Mouse (Mus musculus) thymus, adult 18-20 months (tissue): ENCODE measurements around the gene Tifa.
A peak's percentile ranks its signal among the peaks of the same experiment; 100 is the strongest.

Experiments
- DNase-seq, 2 experiments: peaks; one replicate each; pipeline ENCODE4 v3.0.0; 2022; ENCODE audit warnings: mixed read lengths in 2 of 2

Tifa gene

DNA sequence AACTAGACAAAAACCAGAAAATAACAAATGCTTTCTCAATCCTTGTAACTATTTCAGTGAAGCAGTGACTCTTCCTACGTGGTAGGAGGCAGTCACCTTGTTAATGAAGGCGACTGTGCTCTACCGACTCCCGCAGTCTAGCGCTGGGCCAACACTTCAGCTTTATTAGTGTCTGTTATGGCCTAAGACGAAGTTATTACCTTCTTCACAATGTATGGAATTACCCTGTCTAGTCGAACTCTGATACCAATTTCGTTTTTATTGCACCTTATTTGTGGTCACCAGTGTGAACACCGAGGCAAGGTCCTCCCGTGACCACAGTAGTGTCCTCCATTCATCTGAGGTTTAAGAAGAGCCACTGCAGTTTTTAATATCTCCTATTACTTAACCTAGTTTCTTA, 40.6 kb downstream of the Tifa start:
- no peak for DNase-seq

GRCm38 (mm10) chr3:127831079-127831478, 41.5 kb downstream of the Tifa start:
- DNase-seq, result no peak

DNA sequence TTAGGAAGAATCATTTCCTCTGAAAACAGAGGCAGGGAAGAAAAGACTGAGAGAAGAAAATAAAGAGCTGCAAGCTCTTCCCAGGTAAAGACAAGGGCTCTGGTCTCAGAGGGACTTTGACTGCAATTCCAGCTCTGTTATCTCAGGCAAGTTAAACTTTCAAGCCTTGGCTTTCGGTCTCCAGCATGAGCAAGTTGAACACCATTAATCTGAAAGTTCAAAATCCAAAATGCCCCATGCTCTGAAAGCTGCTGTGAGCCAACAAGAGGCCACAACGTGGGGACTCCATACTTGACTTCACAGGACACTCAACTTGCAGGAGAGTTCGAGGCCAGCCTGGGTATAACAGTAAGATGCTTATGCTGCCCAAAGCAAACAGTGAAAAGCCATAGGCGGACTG, 44.4 kb downstream of the Tifa start:
- no peak for DNase-seq

DNA sequence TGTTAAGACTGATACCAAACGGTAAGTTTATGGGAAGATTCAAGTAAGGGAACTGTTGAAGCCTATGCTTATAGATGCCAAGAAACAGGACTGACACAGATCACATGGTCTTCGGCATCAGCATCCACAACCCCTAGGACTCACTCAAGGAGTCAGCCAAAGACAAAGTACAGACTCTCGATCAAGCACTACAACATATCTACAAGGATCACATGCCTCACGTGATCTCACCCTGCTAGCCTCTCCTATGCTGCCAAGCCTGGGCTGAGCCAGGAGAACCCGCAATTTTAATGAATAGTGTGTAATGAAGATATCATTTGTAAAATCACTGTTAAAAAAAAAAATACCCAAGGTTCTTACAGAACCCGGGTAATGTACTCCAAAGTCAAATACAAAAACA, 46.0 kb downstream of the Tifa start:
- no peak for DNase-seq

- DNase-seq, result no peak
Measured at GRCm38 (mm10) chr3:127836798-127837153, 47.2 kb downstream of the Tifa start.

GRCm38 (mm10) chr3:127837154-127837865, 47.7 kb downstream of the Tifa start, which contains the start of gene Ap1ar:
Ap1ar (minus strand) TSS chr3:127837523.
- peak; percentile 92 to 93 for DNase-seq

GRCm38 (mm10) chr3:127837972-127838644, 48.5 kb downstream of the Tifa start:
- no peak for DNase-seq

- DNase-seq, result no peak
Measured at GRCm38 (mm10) chr3:127841926-127842325, 52.3 kb downstream of the Tifa start.

DNA sequence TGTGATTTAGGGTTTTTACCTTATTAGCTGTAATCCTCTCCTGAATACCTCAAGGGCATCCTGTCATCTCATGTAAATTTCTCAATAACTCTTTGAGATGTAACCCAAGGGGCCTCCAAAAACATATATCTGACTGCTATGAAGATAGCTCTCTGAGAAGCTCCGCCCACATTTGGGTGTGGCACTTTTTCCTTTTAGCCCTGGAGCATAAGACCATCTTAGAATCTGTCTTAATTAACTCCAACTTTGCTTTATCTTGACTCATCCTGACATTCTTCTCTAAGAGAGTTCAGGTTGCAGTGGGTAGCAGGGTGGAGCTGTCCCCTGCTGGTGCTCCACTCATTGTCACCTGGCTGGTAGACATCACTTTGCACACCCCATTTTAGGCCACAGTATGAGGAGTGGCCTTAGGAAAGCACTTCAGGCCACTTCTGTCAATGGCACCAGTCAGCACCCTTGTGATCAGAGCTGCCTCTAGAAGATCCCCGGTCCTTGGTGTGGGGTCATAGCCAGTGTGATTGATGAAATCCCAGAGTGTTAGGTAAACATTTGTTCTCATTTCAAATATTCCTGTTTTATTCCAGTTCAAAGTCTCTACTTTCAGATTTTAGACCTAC, 53.8 kb downstream of the Tifa start:
- DNase-seq, result no peak

DNA sequence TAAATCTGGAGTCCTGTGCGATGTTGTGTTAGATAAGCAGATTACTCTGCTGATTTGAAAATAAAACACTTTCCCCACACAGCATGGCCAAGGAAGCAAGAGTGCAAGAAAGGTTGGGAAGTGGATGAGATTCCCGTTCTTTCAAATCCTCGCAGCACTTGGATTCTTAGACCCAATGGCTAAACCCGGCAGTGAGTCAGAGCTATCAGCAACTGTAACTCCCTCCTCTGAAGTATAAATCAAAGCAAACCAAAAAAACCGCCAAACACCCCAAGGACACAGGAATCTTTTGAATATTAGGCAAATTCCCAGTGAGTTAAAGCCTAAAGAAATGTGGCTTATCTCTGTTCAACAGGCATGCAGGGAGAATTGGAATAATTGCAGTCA, 54.3 kb downstream of the Tifa start:
- DNase-seq, result no peak

DNA sequence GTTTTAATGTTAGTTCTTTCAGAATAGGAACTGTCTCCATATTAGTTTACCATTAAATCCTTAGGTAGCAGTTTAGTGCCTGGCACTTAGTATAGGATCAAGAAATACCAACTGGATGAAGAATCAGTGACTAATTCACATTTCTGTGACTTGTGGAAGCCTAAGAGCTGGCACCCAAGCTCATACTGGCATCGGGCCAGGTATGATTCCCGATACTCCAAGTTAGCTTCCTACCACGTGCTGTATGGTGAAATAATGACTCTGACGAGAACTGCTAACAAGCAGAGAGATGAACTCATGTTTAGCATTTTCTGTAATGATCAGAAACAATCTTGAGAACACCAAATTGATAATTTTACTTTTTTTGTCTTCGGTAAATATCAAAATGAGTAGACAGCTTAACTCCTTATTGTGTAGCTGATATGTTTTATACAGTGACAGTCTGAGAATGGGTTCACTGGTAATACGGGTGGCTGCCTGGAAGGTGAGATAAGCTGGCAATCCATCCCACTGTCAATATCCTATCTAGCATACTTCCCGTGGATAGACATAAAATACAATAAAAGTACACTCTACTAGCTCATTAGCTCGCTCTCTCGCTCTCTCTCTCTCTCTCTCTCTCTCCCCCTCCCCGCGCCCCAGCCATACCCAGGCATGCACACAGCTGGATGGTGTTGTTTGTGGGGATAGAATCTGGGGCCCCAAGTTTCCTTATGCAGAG, 58.6 kb downstream of the Tifa start:
- DNase-seq, result no peak

- DNase-seq, result no peak
Measured at GRCm38 (mm10) chr3:127849922-127850321, 60.3 kb downstream of the Tifa start.

GRCm38 (mm10) chr3:127850776-127851646, 61.4 kb downstream of the Tifa start:
- DNase-seq, result no peak

- DNase-seq, result no peak
Measured at GRCm38 (mm10) chr3:127852722-127853121, 63.1 kb downstream of the Tifa start.

DNA sequence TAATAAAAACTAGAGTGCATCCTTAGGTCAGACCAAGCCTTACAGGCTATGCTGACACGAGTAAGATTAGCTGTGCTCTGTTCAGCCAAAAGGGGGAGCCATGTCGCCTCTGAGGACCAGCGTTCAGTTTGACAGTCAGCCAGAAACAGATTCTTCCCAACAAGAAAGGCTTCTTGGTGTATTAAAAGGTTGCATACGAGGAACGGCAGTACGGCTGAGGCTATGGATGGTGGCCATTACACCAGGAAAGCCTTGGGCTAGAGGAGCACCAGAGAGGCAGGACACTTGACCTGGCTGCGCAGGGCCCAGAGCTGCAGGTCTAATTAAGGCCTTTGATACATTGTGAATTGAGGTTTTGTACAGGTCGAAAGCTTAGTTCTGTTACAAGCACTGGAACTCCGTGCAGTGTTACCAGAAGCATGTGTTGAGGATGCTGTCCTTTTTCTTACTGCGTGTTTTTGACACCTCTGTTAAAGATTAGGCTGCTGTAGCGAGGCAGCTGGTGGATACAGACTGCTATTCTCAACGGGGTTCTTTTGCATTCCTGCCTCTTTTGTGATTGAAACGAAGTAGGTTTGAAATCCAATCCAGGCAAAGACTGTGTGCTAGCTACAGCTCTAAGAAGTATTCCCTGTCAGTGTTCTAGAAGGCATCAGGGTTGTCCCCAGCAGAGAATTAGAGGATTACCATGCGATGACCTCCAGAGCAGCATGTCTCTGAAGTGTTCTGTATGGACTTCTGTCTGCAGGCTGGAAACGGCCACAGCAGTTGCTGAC, 64.0 kb downstream of the Tifa start:
- DNase-seq, result peak; percentile 26 to 48

DNA sequence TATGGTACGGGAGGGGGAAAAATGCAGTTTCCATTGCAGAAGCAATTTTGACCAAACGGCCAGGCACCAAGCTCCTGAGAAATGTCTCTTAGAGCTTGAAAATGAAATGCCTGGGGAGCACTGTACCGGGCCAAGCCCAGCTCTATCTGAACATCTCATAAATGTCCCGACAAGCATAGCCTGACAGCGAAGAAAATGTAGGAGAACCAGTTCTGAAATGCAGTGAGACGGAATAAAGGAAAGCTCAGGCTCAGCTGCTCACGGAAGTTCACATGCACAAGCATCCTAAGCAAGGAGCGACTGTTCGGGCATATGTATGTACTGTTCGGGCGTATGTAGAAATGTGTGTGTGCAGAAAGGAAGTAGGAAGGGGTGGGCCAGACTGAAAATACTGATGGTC, 71.7 kb downstream of the Tifa start:
- DNase-seq, result no peak

GRCm38 (mm10) chr3:127862479-127862878, 72.9 kb downstream of the Tifa start:
- DNase-seq, result no peak

GRCm38 (mm10) chr3:127863571-127863970, 74.0 kb downstream of the Tifa start:
- DNase-seq, result no peak

GRCm38 (mm10) chr3:127864242-127864641, 74.6 kb downstream of the Tifa start:
- DNase-seq, result no peak

GRCm38 (mm10) chr3:127868046-127868758, 78.6 kb downstream of the Tifa start:
- DNase-seq, result peak; percentile 24 to 30

DNA sequence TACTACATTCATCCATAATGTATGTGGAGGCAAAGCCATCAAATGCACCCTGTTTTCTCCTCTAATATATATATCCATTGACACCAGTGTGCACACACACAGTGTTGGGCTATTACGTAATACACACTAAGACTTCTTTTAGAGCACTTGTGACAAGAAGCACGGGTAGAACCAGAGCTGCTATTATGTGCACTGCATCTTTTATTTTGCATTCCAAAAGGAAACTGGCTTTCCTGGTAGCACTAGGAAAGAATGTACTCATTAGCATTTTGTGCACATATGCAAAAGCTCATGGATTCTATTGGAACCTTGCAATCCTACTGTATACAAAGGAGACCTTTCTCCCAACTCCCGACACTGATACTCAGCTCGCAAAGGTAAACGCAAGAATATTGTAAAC, 79.3 kb downstream of the Tifa start:
- no peak for DNase-seq
